Mouse (Mus musculus) kidney, adult 9 months (tissue): ENCODE results near the gene Pakap.
A peak's percentile ranks its signal among the peaks of the same experiment; 100 is the strongest.

Experiments used
- DNase-seq: peaks from one replicate; pipeline ENCODE4 v3.0.0; 2022

Gene Pakap

DNA sequence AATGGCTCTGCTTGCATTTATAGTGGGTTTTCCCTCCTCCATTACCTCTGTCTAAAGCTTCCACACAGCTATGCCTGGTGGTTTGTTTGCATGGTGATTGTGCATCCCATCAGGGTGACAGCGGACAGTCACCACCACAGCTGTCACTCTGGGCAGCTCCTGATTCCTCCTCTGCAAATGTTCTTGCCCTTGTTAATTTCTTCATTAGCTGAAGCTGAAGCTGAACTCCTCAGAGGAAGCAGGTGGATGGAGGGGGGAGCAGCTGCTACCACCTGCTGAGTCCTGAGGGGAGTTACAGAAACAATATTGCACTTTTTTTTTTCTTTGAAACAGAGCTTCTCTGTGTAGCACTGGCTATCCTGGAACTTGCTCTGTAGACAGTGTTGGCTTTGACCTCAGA, 244.1 kb downstream of the Pakap start:
- DNase-seq = no peak

DNA sequence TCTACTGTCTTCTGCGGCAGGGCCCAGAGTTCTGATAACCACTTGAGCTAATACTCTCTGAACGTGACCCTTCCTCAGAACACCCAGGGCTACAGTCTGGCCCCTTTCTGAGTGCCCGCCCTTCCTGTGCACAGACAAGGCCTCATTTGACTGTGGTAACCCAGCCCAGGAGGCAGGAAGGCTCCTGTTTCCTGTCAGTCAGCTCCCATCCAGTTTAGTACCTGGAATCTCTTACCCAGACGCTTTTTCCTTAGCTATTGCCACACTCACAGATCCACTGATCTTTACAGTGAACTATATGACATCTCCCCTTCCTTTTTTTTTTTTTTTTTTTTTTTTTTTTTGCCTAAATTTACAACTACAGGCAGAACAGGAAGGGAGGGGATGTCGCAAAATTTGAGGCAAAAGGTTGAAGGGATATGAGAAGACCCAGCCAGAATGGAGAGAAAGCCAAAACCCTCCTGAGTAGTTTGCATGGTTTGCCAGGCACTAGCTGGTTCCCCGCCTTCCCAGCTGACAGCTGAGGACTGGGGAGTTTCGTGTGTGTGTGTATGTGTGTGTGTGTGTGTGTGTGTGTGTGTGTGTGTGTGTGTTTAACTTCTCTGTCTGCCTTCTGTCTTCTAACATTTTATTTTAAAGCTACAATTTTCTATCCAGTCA, 245.1 kb downstream of the Pakap start:
- DNase-seq = peak; percentile 43

DNA sequence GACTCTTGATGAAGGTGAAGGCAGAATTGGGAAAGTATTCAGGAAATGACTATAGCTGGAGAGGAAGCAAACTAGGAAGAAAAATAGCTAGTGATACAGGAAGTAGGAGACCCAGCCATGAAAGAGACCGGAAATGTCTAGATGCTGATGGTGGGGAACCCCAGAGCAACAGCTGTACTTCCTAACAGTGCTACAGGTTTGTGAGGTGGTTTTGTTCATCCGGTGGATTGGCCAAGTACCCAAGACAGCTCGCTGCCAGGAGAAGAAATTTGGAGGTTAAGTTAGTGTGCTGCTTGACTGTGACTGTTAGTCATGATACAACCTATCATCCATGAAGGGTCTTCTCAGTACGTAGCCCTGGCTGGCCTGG, 245.6 kb downstream of the Pakap start:
- peak; percentile 31 for DNase-seq

DNA sequence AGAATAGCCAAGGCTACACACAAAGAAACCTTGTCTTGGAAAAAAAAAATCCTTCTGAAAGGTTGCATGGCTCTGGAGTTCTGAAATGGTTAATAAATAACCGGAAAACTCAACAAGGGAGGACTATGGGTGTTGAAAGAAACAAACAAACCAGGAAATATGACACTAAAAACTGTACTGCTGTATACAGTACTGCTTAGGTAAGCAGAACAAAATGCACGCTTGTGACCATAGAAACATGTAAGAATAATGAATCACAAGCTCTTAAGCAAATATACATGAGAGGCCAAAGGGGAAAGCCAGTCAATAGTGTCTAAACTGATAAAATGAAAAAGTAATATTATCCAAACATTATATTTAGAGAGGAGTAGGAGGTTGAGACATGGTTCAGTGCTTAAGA, 247.4 kb downstream of the Pakap start:
- DNase-seq = peak; percentile 28

DNA sequence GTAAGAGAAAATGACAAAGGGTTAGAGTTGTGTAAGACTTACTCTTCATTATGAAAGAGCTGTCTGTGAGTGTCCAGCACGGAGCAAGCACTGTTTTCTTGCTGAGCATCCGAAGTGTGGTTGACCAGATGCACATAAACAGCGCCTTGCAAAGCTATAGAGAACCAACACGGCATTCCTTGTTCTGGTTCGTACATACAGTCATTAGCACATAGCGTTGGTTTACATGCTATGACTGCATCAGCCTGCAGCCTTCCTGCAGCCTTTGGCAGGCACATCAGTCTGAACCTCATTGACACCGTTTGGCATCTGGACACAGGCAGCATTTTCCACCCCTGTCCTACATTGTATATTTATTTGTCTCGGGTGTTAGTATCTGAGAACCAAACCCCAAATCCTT, 248.2 kb downstream of the Pakap start:
- DNase-seq = no peak

DNA sequence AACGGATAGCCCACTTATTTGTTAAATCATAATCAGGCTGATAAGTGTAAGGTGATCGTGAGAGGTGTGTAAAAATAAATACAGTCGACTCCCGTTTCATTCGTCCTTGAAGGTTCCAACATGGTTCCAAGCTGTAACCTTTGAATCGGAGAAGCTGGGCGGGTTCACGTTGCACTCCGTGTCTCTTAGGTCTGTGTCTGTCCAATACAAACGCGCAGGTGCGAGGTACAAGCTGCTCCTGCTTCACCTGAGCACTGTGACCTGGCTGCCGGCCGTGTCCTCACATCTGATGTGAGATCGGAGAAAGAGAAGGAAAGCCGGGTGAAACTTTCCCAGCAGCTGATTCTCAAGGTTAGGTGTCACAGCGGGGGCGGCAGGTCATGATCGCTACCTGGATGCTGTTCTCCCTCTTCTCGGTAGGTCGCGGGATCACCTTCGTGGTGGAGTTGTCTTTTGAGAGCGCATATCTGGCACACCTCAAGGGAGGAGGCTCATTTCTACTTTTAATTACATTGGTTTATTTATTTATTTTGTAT, 252.9 kb downstream of the Pakap start:
- DNase-seq = no peak

DNA sequence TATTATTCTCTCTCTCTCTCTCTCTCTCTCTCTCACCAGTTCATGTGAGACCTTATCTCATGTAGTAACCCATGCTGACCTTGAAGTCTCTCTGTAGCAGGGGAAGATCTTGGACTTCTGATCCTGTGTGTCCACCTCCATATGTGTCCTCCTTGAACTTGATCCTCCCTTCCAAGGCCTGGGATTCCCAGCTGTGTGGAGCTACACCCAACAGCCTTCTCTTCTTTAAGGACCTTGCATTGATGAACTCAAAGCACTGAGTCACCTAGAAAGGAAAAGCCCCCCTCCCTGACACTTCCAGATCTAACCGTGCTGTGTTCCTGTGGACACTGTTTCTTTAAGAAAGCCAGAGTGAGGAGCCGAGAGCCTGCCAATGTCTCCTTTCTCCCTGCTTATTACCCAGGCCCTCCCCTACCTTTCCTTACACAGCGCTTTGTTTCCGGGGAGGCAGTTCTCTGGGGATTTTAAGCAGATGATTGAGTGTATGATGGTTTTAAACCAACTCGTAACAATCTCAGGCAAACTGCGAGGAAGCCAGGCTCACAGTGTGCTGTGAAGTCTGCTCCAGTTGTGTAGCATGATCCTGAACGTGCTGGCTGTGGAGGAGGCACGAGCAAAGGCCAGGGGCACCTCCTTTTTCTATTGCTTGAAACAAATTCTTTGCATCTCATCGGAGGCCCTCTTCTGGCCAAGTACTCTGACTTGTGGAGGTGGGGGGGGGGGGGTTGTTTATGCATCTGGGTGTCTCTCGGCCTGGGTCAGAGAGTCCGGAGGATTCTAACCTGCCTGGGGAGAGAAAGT, 253.8 kb downstream of the Pakap start:
- no peak for DNase-seq

DNA sequence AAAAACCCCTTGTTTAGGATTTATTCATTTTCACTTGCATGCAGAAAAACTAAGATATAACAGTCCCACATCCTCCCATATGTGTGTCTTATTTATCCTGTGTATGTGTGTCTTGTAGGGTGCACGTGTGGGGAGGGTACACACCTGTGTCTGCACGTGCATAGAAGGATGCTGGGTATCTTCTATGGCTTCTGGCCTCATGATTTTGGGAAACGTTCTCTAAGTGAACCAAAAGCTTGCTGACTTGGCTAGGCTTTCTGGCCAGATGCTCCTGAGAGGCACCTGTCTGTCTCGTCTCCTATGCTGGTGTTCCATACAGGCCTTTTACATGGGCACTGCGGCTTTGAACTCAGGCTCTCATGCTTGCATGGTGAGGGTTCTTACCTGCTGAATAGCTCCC, 254.7 kb downstream of the Pakap start:
- DNase-seq = no peak

DNA sequence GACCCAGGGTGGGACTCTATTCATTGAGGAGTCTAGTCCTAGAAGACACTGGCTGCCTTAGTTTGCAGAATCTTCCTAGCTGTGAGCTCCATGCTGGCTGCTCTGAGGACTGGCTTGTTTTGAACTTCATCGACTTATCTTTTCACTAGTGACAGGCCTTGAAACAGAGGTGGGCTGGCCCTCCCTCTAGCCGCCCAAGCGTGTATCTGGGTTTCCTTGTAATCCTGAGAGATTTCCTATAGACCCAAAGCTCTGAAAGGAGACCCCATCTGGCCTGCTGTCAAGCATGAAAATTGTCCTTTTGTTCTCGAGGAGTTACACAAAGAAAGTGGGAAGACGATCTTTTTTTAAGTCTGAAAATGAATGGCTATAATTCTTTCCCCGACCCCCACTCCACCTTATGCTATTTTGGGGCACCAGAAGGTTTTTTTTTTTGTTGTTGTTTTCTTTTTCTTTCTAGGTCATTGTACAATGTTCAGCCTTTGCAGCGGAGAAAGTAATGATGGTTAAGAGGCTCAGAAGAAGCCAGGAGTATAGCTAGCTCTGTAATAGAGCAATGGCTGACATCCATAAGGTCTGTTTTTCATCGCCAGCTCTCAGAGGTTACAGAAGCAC, 256.8 kb downstream of the Pakap start:
- no peak for DNase-seq

DNA sequence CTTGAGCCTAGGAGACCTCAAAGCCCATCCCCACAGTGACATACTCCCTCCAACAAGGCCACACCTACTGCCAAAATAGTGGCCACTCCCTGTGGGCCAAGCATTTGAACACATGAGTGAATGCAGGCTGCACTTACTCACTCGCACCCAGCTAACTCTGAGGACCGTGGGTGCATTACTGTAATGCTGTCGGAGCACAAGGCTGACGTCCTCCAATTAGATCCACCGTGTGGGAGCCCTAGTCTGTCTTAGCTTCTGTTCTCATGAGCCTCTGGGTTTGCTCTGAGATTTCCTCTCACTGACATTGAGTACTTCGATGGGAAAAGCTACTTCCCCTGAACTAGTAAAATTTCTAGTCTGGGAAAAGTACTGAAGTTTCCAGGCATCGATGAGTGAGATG, 258.3 kb downstream of the Pakap start:
- no peak for DNase-seq

DNA sequence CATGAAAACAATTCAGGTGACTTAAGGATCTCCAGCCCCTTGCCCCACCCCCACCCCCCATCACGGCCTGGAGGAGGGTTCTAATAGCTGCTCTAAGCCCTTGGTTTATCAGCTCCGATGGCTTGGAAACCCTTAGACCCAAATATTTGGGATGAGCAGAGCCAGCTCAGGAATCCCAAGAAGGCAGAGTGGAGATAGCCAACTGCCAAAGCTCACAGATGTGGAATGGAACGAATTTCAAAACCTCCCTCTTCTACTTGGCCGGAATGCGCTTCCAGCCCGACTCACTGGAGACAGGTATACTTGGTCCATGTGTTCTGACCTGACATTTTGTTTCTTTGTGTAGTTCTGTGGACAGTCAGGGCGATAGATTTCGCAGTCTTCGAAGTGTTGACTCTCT, 261.2 kb downstream of the Pakap start:
- DNase-seq = no peak

DNA sequence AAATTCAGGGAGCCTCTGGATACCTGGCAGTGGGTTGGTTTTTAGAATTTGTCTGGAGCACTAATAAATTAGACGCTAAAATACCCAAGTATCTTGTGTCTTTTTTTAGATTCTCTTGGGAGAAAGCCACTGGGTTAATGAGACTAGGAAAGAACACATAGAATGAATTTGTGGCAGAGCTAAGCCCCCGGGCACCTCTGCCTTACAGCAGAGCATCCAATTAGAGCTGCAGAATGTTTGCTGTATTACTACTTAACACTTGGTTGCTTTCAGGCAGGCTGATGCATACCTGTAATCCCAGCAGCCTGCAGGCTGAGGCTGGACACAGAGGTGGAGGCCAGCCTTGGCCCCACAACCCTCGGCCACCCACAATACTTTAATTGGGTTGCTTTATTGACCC, 261.8 kb downstream of the Pakap start:
- DNase-seq = no peak

DNA sequence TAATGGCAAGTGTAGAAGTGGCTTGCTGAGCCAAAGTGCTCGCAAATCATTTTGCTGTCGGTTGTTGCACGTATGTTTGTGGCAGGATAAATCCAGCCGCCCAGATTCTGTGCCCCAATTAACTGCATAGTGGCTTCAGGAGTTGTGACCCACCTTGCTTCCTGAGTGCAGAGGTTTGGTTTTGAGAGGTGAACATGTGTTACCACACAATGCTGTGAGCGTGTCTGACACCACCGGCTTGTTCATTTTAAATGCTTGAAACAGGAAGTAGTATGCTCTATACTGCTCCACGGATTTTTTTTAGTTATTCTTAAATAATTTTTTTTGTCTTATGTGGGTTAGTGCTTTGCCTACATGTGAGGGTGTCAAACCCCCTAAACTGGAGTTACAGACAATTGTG, 264.3 kb downstream of the Pakap start:
- no peak for DNase-seq

DNA sequence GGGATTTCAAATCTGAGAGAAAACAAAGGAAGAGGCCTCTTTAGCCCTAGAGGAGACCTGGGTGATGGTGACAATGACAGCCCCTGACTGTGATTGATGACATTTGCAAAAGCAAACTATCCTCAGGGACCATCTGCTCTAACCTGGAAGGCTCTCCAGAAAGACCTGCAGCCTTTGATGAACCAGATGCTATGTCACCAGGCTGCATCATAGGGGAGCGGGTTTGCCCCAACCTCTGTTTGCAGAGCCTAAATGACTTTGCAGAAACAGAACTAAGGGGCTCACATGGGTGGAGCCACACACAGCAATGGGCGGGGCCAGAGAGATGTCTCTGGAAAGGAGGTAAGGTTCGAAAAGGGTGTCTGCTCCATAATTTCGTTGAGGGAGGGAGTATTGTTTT, 265.1 kb downstream of the Pakap start:
- DNase-seq = no peak

DNA sequence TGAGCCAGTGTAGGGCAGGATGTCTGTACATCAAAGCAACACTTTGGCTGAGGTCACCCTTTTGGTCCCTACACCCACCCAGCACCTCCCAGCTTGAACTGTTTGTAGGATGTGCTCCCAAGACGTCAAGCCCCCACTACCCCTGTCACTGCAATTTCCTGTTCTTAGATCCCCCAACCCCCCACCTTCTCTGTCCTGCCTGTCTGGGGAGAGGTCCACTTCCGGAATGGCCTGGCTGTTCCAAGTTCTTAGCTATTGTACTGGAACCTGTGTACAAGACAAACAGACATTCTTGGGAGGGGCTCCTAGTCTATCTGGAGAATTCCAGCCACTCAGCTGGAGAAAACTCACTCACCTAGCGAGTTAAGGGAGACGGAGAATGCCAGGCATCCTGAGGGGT, 266.2 kb downstream of the Pakap start:
- no peak for DNase-seq

DNA sequence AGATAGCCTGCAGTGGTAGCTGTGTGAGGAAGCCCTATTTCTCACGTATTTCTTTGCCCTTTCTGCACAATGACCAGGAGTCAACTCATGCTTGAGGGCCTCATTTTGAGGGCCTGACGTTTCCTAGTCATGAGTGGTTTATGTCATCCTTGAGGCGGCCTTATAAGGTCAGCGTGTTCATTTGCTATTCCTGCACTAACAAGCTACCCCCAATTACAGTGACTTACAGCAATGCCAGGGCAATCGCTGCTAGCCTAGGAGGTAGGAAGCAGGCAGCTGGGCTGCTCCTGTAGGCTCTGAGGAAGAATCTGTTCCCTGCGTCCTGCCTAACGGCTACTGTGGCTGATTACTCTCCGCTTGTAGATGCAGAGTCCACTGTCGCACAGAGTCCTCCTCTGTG, 269.1 kb downstream of the Pakap start:
- DNase-seq = no peak

DNA sequence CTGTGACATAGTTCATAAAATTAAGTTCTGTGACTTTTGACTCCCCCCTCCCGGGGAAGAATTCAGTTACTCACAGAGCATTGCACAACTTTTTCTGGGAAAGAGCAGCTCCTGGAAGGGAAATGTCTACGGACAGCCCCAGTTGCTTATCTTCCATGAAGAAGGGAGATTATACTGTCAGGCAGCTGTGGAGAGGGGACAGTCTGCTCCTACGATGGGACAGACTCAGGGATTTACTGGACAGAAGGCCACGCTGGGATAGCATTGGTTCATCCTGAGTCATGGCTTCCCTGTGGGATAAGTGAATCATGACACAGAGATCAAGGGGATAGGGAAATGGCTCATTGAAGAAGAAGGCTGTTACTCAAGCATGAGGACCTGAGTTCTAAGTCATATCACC, 271.4 kb downstream of the Pakap start:
- DNase-seq = no peak

DNA sequence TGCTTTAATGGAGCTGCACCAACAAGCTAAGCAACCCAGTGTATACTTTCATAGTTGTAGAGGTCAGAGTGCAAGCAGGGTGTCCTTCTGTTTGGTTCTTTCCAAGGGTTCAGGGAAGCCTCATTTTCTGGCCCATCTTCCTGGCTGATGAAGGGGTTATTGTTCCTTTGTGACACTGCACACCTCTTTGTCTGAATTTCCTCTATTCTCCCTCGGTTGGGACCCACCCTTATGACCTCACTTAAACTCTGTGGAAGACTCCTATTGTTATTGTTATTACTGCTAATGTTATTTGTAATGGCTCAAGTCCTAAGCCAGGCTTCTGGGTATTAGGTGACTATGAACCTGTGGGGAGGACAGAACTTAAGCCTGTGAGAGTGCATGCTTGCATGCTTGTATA, 273.9 kb downstream of the Pakap start:
- no peak for DNase-seq

DNA sequence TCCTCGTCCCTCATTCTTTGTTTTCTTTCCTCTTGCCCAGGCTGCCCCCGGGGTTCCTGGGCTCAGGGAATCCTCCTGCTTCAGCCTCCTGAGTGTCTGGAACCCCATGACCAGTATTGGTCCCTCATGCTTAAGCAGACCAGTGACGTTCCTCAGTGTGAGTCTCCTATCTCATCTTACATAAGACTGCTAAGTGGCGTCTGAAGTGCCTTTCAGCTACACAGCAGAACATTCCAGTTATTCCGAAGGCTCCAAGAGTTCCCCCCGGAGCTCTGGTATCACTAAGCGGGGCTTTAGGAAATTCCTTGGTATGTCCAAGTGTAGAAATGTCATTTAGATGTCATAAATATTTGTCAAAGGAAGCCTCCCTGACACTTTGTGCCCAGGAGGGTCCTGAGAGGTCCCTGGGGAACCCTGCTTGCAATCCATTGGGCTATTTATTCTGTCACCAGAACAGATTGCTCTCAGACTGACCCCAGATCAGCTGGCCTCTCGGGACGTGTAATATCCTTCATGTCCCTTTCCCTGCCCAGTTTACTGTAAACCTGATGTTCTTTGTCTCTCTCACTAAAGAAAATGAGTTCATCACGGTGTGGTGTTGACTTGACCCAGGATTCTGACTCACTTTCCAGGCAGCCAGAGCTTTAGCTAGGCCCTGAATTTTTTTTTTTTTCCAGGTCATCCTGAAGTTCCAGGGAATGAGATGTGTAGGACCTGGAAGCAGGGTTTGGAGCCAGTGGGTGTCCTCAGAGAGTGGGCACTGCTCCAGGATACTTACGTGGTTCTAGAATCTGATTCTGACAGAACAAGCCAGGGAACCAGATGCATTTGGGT, 274.7 kb downstream of the Pakap start:
- DNase-seq = peak; percentile 61

DNA sequence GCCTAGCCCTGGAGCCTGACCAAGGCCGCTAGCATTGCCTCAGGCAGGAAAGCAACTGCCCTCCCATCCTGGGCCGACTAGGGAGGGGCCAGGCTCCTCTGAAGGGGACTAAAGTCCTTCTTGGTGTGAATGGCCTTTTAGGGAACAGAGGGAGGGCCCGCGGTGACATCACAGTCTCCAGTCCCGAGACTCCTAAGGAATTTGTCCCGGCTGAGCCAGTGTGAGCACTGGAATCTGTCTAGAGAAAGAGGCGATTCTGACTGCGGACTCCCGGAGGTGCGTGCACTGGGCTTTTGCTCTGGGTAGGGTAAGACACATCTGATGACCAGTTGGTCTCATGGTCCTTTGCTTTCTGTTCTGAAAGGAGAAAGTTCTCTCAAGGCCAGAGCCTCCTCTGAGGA, 277.1 kb downstream of the Pakap start:
- peak; percentile 96 for DNase-seq

DNA sequence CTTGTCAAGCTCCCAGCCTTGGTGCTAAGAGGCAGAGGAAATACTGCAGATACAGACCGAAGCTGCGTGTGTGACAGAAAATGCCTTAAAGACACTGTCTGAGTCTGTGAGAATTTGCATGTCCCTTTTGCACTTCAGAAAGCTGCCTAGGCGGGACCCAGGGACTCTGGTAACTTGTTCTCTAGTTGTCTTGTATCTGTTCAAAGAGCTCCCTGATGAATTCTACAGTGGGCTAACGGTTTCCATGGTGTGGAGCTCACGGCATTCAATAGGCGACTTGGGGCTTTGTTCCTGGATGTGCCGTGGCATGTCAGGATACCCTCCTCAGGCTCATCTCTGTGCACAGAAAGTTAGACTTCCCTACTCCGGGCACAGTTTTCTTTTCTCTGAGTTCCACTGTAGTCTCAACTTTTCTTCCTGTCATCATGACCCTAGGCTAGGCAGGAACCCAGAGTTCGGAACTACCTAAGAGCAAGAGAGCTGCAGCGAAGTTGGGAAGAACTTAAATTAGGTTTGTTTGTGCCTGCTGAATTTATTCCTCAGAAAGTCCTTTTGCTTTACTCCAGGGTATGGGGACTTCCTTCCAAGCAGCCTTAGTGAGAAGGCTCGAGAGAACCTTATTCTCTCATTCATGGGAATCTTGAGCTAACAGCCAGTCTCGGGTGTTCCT, 277.7 kb downstream of the Pakap start:
- no peak for DNase-seq

DNA sequence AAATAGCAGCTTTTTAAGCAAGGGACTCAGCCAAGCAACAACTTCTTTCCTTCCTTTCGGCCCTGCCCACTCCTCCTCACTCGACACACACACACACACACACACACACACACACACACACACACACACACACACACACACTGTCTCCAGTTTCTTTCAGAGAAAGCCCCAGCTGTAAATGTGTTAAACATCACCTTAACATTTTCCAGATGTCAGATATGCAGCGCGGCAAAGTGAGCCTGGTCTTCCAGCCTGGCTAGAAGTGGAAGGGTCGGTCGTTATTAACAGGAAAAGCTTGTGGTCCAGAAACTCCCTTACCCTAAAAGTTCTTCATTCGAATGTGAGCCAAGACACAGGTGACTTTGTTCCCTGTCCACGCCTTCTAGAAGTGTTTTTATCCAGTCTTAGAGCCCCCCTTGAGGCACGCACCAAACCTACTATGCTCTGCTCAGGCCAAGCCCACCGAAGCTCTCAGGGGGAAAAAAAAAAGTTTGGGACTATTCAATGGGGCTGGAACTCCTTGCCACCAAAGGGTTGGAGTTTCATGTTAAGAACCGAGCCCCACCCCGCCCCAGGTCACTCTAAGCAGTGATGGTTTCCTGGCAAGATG, 278.5 kb downstream of the Pakap start:
- no peak for DNase-seq
